Mouse (Mus musculus): ENCODE results near the gene Card10. TPM values are rescaled to one million over a fixed set of nuclear protein-coding genes. Genes with fewer than 3 reads are reported as not detected.

Card10 gene
- total RNA-seq, 2 experiments from 2014 or later: 3.6 to 4.3 TPM

DNA sequence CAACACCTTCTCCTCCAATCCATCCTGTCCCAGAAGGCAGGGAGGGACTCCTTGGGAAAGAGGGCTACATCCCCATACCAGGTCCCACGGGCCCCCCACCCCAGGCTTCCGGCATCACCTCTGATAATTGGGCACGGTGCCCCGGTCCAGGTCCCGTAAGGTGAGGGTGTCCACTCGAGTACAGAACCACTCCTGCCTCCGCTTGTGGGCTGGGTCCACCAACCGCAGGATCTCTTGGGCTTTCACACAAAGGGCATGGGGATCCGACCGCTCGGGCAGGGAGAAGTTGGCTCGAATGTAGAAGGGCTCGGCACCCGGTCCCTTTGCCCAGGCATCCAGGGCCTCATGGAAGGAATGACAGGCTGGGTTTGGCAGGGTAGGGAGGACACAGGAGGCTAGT is 22.5 kb downstream of the Card10 start:
- no peak for DNase-seq (ENCODE audit: low spot score in 2 of 2)
- intact Hi-C loops (cut with DNase I): no loop called here

DNA sequence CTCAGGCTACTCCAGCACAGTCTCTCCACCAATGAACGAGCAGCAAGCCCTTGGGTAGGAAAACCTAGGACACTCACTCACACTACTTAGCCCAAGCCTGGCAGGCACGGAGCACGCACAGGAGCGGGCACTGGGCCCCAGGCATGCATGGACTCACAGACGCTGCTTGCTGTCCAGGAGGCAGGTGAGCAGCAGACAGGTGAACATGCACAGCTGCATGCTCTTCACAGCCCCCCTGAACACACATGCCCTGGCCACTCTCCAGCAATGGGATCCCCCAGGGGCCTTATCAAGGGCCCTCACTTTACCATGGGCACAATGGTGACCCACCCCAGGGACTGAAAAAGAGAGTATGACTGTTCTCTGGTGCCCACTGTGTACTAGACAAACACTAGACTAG is 23.2 kb downstream of the Card10 start:
- DNase-seq (ENCODE audit: low spot score in 2 of 2): no peak
- intact Hi-C loops (cut with DNase I): no loop called here

DNA sequence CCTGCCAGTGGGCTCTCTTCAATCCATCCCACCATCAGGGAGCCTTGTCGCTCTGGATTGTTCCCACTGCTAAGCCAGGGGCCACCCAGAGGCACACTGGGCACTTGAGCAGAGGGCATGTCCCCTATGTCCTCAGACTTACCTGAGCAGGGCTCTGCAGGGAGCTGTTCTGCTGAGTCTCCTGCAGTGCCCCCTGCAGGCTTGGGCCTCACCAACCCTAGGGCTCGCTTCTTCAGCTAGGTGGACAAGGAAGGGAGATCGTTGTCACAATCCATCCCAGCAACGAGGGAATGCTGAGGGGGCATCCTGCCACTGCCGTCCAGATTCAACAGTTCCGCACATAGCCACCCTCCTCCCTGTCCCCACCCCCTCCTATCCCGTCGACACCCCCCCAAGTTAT is 23.6 kb downstream of the Card10 start:
- intact Hi-C loops (cut with DNase I): no loop called here

DNA sequence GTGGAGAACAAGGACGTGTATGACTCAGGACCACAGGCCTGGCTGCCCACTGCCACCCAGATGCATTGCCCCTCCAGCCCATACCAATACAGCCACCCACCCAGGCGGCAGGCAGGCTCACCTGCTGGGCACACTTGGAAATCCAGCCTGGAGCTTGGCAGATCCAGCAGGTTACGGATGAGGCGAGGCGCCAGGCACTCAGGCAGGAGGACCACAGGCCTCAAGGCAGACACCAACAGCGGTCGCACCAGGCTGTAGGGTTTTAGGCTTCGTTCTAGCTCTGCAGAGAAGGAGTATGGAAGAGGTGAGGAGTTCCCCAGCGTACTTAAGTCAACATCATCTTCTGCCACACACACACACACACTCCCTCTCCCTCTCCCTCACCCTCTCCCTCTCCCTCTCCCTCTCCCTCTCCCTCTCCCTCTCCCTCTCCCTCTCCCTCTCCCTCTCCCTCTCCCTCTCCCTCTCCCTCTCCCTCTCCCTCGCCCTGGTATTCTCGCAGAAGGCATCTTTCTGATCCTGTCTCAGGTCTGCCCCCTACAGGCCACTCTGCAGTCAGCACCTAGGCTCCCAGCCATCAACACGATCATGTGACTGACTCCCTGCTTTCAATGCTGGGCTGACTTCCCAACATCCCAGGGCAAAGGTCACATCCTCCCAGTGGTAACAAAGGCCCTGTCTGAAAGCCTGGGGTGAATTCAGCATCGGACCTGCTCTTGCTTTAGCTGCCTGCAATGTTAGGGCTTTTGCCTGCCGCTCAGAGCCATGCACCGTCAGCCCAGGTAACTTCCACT is 24.6 kb downstream of the Card10 start:
- DNase-seq (ENCODE audit: low spot score in 2 of 2): peak; percentile 84 to 88
- intact Hi-C loops (cut with DNase I): no loop called here

More for the DNA sequence above, 23.6 kb downstream of the Card10 start:
- no peak for DNase-seq (ENCODE audit: low spot score in 2 of 2)

DNA sequence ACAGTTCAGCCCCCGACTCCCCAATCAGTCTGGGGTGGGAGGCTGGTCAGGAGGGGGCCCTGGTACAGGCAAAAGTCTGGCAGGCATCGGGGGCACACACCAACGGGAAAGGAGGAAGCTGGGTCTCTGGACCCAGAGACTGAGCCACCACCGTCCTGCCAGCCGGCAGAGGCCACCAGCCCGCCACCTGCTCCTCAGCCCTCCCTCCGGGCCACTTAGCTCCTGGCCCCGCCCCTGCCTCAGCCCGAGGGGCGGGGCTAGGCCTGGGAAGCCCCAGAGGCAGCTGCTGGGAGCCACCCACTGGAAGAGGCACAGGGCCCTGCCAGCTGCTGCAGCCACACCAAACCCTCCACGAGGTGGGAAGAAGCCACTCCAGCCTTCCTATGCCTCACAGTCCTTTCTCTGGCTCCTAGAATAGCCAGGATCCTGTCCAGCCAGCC is 29.5 kb downstream of the Card10 start, which contains the start of gene Mfng:
Gene Mfng (minus strand): TSS at position 186 of the 440 bp plus-strand sequence.
- intact Hi-C loops (cut with DNase I): no loop called here
- DNase-seq (ENCODE audit: low spot score in 2 of 2): peak; percentile 30 to 35

DNA sequence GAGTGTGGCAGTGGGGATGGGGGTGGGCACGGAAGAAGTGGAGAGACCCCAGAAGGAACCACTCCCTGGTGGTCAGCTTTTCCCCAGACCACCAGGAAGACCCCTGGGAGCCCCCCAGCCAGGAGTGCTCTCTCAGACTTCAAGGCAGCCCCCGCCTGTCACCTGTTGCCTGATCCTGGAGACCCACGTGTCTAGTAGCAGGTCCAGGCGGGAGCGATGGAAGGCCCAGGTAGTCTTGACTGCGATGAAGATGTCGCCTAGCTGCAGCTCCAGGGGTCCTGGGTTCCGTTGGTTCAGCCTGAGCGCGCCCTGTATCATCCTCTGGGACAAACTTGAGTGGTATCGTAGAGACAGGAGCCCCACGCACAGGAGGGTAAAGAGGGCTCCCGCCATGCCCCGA is 30.0 kb downstream of the Card10 start:
- intact Hi-C loops (cut with DNase I): no loop called here
- DNase-seq (ENCODE audit: low spot score in 2 of 2): no peak

DNA sequence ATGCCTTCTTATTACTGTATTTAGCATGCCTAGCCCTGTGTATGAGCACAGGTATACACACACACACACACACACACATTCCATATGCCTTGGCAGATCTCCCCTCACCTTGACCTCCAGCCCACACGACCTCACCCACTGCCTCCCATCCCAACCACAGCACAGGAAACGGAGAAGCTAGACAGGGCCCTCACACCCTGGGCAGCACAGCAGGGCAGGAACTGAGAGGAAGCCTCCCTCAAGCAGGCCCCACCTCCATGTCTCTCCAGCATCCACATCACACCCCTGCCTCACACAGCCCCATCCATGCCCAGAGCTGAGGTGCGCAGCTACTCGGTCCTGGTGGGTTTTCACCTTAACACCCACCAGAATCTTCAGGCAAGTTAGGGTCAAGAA is 30.5 kb downstream of the Card10 start:
- intact Hi-C loops (cut with DNase I): no loop called here
- DNase-seq (ENCODE audit: low spot score in 2 of 2): no peak

DNA sequence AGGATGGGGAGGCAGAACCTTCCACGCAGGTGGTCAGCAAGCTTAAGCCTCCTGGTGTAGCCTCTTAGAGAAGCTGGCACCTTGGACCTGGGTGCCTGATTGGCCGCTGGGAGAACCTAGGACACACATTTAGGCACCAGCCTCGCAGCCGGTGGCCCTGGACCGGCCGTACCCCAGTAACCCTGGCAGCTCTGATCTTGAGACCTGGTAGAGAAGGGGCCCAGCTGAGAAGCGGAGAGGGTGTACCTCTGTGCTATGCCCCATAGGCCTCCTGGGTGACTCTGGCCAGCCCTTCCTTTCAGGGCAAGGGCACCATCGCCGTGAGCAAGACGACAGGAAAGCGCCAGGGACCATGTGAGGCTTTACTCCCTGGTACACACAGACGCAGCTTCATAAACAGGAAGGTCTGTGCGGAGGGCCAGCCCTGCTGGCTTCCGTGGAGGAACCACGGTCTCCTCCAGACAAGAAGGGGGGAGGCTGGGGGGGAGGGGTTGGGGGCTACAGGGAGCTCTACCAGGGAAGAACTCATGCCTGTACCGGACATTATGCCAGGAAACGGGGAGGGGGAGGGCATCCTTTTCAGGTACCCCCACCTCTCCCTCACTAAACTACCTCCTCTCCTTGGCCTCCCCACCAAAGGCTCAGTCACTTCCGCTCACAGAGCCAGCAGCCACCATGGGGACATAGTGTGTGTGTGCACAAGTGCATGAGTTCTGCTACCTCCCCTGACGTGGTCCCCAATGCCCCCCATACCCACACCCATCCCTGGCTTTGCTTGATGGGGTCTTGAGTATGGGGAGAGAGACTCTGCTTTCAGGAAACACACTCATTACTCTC is 31.1 kb downstream of the Card10 start:
- intact Hi-C loops (cut with DNase I): no loop called here
- DNase-seq (ENCODE audit: low spot score in 2 of 2): no peak

DNA sequence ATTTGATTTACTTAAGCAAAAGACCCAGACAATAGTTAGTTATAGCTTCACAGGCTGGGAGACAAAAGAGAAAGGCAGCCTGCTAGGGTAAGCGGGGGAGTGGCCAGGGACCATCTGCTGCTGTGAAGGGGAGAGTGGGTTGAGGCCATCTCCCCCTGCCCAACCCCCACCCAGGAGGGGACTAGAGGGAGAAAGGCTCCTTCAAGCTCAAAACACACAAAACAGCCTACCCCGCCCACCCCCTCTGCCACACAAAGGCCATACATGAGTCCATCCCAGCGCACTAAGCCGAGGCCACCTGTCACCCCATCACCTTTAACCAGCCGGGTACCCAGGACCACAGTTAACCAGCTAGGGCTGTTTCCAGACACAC is 31.9 kb downstream of the Card10 start:
- intact Hi-C loops (cut with DNase I): no loop called here
- no peak for DNase-seq (ENCODE audit: low spot score in 2 of 2)

DNA sequence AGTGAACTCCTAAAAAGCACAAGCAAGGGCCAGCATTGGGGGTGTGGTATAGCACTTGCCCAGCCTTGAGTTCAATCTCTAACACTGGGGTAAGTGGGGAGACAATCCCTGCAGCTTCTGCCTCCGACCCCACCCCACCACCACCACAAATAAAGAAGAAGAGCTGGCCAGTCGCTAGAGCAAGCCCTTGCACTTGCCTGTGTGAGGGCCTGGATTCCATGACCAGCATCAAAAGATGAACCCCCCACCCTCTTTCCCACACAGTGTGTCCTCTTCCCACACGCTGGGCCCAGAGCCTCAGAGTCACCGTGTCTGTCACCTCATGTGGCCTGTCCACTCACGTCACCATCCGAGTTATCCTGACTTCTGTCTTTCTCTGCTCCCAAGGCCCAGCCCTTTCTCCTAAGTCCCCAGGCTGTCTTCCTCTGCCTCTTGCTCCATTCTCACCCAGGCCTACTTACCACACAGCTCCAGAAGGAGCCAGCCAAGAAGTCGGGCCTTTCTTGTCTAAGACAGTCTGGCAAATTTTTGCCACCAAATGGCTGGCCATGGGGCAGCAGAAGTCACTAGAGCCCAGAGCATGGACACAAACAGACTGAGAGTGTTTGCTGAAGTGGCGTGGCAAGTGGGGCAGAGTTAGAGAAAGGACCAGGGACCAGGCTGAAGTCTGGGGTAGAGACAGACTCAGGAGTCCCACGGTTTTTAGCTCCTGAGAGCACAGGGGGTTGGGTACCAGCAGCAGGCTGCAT is 32.4 kb downstream of the Card10 start:
- intact Hi-C loops (cut with DNase I): no loop called here
- DNase-seq (ENCODE audit: low spot score in 2 of 2): no peak

DNA sequence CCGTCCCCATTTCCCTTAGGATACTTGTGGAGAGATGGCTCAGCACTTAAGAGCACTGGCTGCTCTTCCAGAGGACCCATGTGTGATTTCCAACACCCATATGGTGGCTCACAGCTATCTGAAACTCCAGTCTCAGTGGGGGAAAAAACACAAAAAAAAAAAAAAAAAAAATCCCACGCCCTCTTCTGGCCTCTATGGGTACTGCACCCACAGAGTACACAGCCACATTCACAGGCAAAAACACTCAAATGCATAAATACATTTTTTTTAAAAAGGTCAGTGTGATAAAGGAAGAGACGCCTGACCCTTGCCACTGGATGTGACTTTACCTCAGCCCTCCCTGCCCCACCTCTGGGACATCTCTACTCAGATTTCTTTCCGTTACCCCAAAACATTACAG is 33.8 kb downstream of the Card10 start:
- intact Hi-C loops (cut with DNase I): no loop called here

DNA sequence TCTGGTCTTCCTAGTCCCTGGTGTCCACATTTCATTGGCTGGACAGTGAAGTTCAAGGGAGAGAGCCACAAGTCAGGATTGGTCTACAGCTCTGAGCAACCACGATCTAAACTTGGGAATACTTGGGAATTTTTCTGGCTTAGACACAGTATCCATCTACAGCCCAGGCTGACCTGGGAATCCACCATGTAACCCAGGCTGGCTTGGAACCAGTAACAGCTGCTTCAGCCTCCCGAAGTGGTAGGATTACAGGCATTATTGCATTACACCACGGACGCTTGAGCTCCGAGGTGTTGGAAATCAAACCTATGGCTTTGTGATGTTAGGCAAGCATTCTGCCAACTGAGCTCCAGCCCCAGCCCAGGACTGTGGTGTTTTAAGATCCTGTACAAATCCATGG is 39.1 kb downstream of the Card10 start:
- intact Hi-C loops (cut with DNase I): no loop called here
- no peak for DNase-seq (ENCODE audit: low spot score in 2 of 2)

More for the DNA sequence above, 33.8 kb downstream of the Card10 start:
- DNase-seq (ENCODE audit: low spot score in 2 of 2): no peak

DNA sequence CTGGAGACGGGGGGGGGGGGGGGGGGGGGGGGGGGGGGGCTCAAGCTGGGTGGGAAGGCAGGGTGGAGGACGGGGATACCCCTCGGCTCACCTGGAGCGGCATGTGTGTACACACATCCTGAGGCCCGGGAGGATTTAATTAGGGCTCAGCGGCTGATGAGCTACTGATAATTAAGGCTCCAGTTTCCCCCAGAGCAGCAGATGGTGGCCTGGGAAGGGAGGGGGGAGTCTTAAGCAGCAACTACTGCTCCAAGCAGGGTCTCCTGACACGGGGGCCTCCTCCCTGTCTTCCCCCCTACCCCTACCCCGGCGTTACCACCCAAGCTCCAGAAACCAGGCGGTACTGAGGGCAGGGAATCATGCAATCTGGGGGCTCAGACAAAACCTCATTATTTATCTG is 39.6 kb downstream of the Card10 start:
- intact Hi-C loops (cut with DNase I): no loop called here

DNA sequence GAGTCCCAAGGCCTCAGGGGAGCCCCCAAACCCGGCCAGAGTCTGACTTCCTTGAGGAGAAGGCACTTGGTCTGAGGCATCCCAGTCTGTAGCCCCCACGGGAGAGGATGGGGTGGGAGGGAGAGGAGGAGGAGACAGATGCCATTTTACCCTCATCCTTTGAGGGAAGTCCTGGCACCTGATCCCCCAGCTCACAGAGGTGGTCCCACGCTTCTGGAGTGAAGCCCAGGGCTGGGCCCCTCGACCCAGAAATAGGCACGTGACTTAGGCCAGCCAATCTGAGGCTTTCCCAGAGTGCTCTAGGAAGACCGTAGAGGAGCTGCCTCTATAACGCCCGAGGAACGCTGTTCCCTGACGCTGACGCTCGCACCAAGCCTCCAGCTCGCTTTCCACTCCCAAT is 41.7 kb downstream of the Card10 start:
- intact Hi-C loops (cut with DNase I): no loop called here
- DNase-seq (ENCODE audit: low spot score in 2 of 2): no peak

More for the DNA sequence above, 39.6 kb downstream of the Card10 start:
- DNase-seq (ENCODE audit: low spot score in 2 of 2): no peak

DNA sequence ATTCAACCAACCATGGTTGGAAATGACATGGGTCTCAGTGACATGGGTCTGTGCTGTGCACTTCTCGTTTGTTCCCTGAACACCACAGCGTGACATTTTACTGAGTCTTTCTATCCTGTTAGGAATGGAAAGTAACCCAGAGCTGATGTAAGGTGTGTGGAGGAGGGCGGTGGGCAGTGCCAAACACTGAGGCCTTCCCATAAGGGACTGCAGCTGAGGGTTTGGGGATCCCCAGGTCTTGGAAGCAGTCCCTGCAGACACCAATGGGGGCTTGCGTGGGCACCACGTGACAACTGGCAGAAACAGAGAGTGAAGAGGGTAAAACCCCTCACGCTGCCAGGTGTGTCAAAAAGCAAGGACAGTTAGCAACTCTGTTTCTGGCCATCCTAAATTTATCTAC is 44.7 kb downstream of the Card10 start:
- DNase-seq (ENCODE audit: low spot score in 2 of 2): no peak
- intact Hi-C loops (cut with DNase I): no loop called here

DNA sequence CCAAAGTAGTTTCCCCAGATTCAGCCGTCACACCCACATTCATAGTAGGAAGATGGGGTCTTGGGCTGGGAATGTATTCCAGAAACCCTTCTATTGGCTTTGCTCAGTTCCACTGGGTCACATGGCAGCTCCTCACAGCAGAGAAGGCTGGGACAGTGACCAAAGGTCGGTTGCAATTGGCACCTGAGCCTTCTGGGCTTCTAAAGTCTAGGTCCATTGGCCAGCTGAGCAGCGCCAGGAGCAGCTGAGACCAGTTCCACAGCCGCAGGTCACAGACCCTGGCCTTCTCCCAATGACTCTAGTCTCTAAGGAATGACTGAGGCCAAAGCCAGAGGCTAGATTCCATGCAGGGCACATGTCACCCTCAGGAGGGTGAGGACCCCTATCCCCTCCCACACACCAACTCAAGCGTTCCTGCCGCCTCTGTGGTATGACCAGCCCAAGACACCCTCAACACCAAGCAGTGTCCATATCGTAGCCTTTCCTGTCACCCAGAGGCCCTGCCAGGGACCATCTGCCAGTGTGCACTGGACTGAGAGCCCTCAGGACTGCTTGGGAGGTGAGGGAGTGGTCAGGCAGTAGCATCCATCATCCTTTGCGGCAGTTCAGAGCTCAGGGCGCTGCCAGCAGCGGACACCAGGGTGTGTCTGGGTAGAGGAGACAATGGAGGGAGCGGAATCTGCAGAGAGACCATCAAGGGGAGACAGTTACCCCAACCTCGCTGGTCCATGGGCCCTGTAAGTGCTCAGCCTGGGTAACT is 46.7 kb downstream of the Card10 start:
- no peak for DNase-seq (ENCODE audit: low spot score in 2 of 2)
- intact Hi-C loops (cut with DNase I): no loop called here

DNA sequence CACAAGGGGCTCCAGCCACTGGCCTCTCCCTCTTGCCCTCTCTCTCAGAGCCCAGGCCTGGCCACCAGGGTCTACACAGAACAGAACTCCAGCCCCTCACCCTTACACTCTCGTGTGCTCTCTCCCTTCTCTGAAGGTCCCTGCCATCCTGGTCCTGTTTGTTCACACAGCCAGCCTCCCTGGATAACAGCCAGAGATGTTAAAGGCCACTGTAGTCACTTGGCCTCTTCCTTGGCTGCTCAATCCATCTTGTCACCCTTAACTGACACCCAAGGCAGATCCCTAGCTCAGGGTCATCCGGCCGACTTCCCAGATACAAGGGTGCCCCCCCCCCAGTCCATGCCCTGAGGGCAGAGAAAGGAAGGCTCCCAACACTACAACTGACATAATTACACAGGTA is 47.6 kb downstream of the Card10 start:
- no peak for DNase-seq (ENCODE audit: low spot score in 2 of 2)
- intact Hi-C loops (cut with DNase I): no loop called here

DNA sequence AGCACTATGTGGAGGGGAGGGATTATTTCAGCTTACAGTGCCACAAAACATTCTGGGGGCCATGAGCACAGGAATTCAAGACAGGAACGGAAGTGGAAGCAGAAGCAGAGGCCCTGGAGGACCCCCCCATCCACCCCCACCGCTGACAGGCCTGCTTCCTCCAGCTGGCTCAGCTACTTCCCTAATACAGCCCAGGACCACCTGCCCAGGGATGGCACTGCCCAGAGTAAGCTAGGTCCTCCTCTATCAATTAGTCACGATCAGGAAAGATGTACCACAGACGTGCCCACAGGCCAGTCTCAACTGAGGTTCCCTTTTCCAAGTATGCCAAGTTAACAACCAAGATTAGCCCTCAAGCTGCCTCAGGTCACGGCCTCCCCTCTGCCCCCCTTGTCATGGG is 48.7 kb downstream of the Card10 start:
- no peak for DNase-seq (ENCODE audit: low spot score in 2 of 2)
- intact Hi-C loops (cut with DNase I): no loop called here

DNA sequence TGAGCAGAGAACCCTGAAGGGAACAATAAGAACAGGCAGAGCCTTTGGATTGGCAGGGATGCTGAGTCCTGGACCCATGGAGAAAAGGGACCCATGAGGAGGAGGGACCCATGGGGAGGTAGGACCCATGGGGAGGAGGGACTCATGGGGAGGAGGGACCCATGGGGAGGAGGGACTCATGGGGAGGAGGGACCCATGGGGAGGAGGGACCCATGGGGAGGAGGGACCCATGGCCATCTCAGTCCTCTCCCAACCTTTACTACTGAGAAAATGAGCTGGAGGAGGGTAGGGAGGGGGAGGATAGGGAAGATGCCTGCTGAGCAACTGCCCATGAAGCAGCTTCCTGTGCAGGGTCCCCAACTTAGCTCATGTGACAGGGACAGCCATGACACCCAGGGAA is 49.9 kb downstream of the Card10 start:
- intact Hi-C loops (cut with DNase I): no loop called here
- DNase-seq (ENCODE audit: low spot score in 2 of 2): no peak
